Mouse (Mus musculus) embryo, embryonic 11.5 days (tissue): ENCODE measurements around the gene Ehd3.
"Not testable (repeated sequence)": the region's sequence is repeated elsewhere in the genome, so short reads cannot be mapped to it uniquely, and the experiment has no call there.

Experiments used
- DNase-seq: peaks from one replicate; pipeline ENCODE4 v3.0.0-alpha.2; 2012; ENCODE audit warnings: low read depth, low spot score

Ehd3 gene

DNA sequence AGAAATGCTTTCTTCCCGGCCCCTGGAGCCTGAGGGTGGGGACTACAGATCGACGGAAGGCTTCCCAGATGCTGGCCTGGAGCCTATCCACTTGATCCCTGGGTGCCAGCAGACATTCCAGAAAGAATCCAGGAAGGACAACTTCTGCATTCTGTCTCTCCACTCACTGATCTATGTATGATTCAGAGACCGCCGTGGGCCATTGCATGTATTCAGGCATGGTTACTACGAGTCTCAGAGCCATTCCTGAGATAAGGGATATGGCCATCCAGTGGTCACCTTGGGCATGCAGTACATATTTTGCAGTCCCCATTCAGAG, 20.0 kb downstream of the Ehd3 start:
- DNase-seq, result no peak

DNA sequence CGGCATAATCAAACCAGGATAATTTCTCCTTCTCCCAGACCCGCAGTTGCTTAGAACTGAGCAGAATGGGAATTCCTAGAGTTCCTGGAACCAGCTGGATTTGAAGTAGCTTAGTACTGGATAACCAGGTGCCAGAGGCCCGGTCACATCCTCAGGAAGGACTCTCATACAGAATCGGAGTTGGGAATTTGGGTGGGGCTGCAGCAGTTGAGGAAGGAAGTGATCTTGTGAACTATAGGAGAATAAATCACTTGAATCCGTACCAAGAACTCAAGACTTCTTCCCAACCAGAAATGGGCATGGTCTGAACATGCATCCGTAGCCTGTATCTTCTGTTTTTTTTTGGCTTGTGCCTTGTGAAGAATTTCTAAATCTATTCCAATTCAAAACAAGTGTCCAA, 22.2 kb downstream of the Ehd3 start:
- DNase-seq, result no peak

DNA sequence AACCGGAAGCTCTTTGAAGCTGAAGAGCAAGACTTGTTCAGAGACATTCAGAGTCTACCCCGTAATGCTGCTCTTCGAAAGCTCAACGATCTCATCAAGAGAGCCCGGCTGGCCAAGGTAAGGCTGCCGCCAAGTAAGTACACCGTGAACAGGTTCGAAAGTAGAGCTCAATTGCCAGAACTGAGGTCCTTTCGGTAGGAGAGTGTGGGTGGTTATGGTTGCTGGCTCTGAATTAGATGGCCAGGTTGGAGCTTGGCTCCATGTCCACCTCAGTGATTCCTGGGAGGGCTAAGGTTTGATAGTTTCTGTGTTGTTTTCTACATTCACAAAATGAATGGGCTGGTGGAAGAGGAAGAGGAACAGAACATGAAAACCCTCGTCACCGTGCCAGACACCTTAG, 23.5 kb downstream of the Ehd3 start:
- DNase-seq, result no peak

DNA sequence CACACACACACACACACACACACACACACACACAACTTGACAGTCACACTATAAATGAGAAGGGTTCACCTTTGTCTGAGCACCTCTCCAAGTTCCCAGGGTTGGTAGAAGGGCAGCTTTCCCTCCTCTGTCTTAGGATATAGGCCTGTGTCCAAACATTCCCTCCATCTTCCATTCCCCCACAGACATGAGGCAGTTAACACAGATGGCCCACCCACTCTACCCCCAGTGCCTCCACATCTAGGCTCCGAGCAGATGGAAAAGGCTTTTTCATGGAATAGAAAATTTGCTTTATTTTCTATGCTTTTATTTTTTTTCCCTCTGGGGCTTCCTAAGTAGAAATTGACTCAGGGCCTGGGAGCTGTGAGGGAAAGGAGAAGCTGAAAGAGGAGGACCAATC, 26.6 kb downstream of the Ehd3 start:
- DNase-seq, result no peak

DNA sequence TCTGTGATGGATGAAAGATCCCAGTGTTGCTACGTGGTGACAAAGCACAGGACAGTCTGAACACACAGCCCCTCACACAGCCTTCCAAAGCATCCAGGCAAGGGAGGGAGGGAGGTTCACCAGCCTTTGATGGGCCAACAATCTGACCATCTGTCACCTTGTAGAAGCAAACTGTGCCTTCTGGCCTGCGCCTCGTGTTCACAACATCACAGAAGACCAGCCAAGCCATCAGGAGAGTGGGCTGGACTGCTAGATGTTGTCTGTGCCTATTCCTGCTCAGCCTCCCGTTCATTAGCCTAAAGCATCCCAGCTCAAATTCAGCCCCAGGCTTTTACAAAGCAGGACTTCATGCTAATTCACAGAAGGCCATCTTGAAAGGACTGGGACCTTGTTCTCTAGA, 27.5 kb downstream of the Ehd3 start:
- no peak for DNase-seq

DNA sequence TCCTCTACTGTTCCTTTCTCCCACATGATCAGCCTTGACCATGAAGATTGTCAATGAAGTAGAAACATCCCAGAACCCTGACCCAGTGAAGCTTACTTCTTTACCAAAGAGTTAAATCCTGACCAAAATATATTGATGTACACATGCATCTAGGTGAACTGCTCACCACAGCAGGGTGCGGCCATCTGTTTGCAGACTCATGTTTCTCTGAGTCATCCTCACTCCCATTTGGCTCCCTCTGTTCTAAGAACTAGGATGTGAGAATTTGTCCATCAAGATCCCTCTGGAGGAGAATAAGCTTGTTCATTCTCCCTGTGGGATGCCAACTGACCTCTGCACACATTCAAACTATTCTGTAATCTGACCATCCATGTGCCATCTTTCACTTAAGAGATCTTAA, 29.0 kb downstream of the Ehd3 start:
- no peak for DNase-seq

DNA sequence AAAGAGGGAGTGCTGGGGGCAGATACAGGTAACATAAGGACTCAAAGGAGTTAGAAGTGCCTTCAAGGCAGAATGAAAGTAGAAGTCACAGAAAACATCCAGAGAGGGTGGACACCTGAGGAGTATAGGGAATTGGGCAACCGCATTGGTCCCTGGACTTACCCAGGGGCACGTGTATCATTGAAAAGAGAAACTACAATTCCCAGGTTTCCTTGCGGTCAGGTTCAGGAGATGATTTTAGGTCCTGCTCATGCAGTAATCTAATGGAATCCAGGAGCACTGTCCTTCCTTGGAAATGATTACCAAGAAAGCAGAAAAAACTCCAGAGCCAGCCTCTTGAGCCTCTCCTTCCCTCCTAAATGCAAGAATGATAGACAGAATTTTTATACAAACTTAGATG, 29.5 kb downstream of the Ehd3 start:
- no peak for DNase-seq

DNA sequence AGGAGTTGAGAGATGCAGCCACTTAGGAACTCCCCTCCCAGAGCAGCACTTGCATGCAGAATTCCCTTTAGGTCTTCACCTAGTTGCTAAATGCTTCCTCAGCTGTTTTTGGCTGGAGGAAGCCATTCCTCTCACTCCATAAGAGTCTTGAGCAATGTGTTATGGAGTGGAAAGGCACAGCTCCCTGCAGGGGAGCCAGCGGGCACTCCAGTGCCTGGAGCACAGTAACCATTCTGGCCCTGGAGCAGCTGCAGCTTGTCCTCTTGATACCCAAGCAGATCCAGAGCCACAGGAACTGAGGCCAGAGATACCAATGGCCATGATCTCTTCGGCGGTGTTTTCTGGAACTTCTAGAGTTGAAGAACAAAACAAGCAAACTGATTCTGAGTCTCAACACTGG, 32.7 kb downstream of the Ehd3 start:
- no peak for DNase-seq

DNA sequence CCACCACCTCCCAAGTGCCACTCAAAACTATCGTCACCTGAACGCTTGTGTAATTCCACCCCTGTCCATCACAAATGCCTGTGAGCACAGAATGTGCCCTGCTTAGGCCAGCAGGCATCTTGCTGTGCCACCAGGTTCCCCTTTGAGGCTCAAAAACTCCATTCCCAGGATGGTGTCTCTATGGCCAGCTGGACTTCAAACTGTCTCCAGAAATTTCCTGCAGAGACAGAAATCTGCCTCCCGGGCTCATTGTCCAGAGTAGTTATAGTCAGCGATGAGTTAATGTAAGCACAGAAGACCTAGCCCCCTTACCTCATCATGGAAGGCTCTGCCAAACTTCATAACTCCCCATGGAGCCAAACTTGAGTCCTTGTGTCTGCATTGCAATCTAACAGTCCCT, 33.3 kb downstream of the Ehd3 start:
- no peak for DNase-seq

DNA sequence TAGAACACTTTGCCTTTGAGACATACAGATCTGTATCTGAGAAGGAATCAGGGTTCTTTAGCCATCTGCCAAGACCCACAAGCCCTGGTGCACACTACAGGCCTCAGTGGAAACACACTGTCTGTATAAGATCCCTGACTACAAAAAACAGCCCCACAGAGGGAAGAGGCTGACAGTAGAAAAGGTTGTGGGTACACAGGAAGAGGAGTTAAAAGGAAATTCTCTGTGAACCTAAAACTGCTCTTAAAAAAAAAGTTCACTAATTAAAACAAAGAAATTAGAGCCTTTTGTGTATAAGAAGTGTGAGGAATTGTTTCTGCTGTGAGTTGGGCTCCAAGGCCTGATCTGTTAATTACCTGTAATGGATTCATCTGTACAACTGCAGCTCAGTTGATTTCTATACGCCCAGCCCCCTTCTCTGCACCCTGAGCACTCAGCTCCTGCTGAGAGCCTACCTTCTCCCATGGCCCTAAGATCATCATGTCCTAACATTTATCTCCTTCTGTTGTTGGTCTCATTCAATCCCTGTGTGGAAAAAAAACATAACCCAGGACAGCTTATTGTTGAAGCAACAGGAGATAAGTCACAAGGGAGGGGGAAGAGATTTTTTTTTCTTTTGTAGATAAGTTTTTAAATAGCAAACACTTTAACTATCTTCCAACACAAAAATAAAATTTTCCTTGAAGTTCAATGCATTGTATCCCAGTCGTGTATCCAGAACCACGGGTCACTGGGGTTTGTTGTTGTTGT, 35.3 kb downstream of the Ehd3 start:
- DNase-seq, result no peak

DNA sequence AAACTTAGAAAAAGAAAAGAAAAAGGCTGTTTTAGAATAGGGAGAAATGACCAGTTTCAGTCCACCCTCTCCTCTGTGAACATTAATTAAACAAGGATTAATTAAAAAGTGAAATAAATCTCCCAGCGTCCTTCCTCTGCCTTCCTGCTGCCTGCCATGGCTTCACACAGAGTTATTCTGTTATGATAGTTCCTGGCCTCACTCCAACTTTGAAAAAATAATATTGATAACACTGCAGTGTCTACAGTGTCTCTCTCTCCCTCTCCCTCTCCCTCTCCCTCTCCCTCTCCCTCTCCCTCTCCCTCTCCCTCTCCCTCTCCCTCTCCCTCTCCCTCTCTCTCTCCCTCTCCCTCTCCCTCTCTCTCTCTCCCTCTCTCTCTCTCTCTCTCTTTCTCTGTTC, 35.9 kb downstream of the Ehd3 start:
- DNase-seq, result not testable (repeated sequence)

DNA sequence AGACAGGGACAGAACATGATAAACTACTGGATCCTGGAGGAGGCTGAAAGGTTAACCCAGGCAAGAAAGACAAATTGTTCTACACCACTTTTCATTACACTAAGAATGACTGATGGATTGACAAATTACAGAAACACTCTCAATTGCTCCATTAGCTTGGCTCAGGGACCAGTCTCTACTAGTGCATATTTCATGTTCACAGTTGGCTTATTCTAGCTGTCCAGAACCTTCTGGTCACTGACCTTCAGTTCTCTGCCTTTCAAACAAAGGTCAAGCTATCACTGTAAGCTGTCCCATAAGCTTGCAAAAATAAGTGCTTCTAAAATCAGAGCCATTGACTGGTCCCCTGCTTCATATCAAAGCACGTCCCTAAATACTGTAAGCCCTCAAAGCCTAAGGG, 39.0 kb downstream of the Ehd3 start:
- DNase-seq, result no peak

DNA sequence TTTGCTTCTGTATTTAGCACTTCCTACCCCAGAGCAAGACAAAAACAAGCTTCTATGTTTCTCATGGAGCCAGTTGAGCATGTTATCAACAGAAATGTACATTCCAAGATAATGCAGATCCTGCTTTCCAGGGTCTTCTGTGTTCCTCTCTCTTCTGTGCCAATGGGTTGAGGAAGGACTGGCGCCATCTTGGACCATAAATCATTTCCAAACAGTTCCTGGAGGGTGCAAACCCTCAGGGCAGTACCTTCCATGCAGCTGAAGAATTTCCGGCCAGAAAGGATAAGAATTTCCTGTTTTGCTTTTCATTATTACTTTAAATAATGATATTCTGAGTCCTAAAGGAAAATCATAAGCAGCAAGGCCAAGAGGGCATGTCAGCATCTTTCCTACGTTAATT, 41.7 kb downstream of the Ehd3 start:
- DNase-seq, result no peak

DNA sequence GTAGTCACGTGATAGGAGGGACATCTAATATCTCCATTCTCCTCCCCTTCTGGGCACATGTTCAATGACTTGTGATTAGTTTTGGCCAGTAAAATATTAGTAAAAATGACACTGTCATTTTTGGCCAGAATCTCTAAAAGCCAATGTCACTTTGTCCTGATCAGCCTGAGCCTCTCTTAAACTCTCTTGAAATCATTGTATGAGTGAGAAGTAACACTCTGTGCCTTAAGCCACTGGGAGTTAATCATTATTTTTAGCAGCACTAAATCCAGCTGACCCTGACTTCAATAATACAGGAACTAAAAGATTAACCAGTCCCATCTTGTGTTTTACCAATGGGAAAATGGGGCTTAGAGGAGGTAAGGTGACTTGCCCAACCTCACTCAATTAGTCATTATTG, 43.5 kb downstream of the Ehd3 start:
- no peak for DNase-seq

DNA sequence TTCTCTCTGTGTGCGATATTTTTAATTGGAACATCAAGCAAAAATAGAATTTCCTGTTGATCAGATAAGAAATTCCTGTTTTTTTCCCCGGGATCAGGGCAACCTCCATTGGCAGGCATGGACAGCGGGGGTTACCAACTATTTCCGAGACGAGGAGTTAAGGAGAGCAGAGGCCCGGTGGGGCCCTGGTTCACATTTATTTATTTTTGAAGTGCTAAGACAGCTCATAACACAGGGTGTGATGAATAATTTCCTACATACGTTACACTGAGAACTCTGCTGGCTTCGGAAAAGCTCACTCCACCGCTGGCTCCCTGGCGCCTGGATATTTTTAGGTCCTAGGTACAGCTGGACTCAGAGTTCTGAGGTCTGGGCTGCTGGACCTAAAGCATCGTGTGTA, 49.1 kb downstream of the Ehd3 start:
- no peak for DNase-seq

DNA sequence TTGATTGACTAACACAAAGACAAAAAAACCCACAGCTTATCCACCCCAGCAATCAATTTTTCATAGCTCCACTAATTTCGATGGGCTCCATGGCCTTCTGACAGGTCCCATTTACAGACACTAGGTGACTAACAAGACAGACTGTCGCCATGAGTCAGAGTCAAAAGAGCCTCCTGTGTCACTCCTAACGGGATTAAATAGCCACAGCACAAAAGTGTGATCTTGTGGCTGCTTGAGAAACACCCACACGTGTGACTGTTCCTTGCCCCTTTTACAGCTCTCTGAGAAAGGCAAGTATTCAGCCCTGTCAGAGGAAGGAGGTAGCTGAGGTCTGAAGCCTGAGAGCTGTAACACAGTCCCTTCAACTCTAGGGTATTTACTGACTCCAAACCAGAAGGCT, 49.8 kb downstream of the Ehd3 start:
- DNase-seq, result no peak

DNA sequence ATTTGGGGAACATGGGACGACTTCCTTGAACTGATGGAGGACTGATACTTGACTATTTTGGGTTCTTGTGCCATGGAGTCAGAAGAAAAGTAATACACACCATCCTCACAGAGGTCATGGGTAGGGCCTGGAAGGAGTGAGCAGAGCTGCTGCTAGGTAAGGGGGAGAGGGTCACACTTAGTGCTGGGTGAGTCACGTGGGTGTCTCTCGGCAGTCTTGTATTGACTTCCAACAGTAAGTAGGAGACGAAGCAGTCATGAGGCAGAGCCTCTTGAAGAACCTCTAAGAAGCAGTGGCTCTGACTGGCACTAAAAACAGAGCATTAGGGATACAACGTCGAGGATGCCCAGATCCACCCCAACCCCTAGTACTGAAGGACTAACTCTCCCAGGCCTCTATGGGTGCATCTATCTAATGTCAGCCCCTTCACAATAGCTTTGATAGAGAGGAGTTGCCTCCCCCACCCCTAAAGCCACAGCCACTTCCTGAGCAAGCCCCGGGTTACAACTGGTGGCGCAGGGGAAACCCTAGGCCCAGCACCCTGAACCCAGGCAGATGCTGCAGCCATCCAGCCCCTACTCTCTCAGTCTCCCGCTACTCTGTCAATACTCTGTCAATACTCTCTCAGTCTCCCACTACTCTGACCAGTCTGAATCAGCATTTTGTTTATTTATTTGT, 65.2 kb downstream of the Ehd3 start:
- DNase-seq, result no peak

DNA sequence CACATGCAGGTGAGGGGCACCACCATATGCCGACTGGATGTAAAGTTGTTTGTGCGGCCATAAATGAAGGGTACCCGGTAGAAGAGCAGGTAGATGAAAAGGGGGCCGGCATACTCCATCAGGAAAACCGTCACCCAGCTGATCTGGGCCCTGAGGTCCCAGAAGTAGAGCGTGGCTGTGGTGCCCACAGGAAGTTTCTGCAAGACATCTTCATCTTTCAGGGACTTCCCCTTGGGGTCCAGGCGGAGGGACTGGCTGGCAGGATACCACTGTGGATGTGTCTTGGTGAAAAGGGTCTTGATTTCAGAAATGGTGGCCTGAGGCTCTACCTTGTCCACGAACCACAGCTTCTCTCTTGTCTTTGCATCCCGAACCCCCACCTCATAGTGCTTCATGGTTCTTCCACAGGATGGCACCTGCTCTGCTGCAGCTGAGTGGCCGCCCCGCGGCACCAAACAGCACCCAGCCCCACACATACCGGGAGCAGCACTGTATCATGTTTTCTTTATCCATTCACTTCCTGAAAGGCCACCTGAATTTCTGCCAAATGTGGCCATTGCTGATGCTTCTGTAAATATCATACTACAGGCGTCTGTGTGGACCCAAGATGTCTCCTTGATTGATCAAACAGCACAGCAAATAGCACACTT, 67.1 kb downstream of the Ehd3 start:
- no peak for DNase-seq

DNA sequence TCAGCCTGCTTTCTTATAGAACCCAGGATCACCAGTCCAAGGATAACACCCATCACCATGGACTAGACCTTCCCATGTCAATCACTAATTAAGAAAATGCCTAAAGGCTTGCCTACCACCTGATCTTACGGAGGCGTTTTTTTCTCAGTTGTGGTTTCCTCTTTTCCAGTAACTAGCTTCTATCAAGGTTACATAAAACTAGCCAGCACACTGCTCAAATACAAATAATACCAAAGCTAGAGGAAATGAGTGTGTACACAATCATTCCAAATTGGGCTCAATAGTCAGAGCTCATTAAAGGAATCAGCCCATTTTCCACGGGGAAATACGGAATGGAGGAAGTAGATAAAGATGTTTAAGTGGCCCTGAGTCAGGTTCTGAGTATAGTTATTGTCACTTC, 71.3 kb downstream of the Ehd3 start:
- DNase-seq, result no peak

DNA sequence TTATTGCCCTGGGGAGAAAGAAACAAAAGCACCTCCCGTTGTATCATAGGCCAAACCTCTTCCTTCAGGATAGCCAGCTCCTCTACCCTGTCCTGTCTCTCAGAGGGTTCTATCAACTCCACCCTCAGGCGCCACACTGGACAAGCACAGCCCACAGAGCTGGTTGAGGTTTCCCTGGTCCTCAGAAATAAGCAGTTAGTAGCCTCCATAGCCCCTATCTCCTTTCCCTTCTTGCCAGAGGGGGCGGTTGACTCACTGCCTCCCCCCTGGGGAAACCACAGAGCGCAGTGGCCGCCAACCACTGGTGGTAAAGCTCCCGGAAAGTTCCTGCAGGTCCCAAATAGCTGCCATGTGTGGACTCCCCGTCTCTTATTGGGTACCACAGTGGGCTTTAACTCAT, 71.7 kb downstream of the Ehd3 start:
- no peak for DNase-seq

DNA sequence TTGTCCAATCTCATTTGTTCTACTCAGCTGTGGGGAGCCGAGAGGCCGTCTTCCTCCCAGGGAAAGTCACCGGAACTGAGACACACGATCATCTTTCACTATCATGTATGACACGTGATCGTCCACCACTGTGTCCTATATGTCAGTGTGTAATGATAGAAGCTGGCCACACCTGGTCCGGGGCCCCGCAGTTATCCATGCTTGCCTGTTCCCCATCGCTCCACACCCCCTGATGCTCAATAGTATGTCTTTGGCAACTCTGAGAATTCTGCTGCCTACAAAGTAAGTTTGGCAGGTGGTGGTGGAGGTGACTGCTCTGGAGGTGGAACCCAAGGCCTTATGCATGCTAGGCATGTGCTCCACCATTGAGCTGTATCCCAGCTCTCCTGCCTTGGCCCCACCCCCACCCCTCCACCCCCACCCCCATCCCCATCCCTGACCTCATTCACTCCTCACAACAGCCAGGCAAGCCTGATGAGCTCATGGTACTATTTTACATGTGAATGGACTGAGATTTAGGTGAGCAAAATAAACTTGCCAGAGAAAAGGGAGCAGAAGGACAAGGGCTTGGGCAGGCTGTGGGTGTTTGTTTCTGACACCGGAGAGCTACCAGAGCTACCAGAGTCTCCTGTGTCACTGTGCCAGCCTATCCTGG, 75.5 kb downstream of the Ehd3 start:
- DNase-seq, result no peak

DNA sequence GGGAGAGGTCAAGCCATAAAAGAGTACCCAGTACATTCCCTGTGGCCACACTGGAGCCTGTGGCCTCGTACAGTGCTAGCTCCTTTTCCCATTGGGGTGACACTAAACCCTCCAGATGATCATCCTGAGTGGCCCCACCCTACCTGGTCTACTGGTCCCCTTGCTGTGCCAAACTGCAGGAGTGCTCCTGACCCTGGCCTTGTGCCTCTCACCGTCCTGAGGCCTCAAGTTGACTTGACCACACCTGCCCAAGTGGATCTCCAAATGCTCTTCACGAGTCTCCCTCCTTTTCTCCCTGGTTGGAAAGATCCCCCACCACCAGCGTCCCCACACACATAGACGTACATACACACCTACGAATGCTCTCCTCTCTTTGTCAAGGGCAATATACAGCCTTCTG, 76.4 kb downstream of the Ehd3 start:
- DNase-seq, result no peak

DNA sequence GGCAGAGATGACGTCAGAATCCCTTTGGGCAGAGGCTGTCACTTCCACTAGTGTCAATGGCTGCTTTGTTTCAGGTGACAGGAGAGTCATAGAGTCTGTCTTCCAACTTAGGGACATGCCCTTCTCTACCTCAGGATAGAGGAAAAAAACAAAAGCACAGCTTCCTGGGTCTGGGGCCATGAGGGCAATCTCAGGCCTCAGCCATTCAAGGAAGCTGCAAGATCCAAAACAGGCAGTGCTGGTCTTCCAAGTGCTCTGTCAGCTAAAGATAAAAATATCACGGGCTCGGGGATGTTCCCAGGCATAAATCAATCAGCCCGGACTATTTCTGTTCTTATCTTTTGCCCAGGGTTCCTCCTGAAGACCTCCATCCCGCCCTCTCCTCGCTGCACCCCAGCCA, 77.4 kb downstream of the Ehd3 start:
- no peak for DNase-seq
